Comparison of ENCODE assay signal across 12 mouse cellular contexts in the genomic region with DNA sequence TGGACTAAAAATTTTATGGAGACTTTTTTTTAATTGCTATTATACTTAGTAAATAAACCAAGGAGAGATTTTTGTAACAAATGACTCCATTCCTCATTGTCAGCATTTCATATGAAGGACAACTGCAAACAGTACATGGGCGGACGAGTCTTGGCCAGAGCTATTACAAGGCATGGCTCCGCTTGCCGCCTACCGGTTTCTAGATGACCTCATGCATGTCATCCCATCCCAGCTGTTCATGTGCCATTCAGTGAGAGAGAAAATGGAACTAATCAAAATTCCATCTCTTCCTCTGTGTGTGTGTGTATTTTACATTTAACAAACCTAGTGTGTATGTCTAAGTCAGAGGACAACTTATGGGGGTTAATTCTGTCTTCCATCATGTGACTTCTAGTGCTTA. TPM values are rescaled to one million over a fixed set of nuclear protein-coding genes. Genes with fewer than 3 reads are reported as not detected.
DNase-seq lines count a peak whose midpoint lies in the region; ATAC-seq and TF ChIP-seq lines count a peak whose summit lies in the region.
"Had no signal": no experiment of that assay in that cellular context is flagged by ENCODE, and none has a peak within 500 bp of the region (broad histone marks: within the 10 kb centered on the region; RNA-seq: fewer than 3 reads in every experiment).

No protein-coding gene starts in this region.

- WGBS in hindbrain, postnatal 0 days: 66% methylated on average over 5 of the region's 5 CpGs
- 77% methylated on average over 5 of the region's 5 CpGs for WGBS in hindbrain, embryonic 12.5 days
- 83% methylated on average over 5 of the region's 5 CpGs for WGBS in forebrain, embryonic 16.5 days

- no peak overlapping the region for H3K27ac ChIP-seq in hindbrain, postnatal 0 days
- H3K27ac ChIP-seq in hindbrain, embryonic 12.5 days: no peak overlapping the region
- no peak overlapping the region for H3K27ac ChIP-seq in forebrain, embryonic 16.5 days (ENCODE audit: low read length)
- H3K27ac ChIP-seq: hindbrain, embryonic 13.5 days; liver, embryonic 13.5 days had no signal

- H3K4me1 ChIP-seq in hindbrain, postnatal 0 days (ENCODE audit: insufficient read depth, low read length): 0 out of 2 replicates have a peak, but pooled peaks cover 4% of the 10 kb centered on the region
- H3K4me1 ChIP-seq in hindbrain, embryonic 12.5 days: peaks cover 3% of the 10 kb centered on the region; the same call in 1 of the 2 replicates
- H3K4me1 ChIP-seq in forebrain, embryonic 16.5 days (replicated peaks; ENCODE audit: control insufficient read depth, insufficient read depth, low read length): no peaks in the 10 kb centered on the region

- no peak for TF ChIP-seq POLR2A in brain, embryonic 14.5 days (IDR thresholded peaks at IDR 0.05; ENCODE audit: borderline replicate concordance, extremely low read depth, insufficient read depth, insufficient read length, poor library complexity, severe bottlenecking)

- ATAC-seq in hindbrain, postnatal 0 days: no peak
- no peak for ATAC-seq in hindbrain, embryonic 12.5 days (ENCODE audit: low FRiP score)
- ATAC-seq in erythroblast, adult 5-6 weeks (replicated peaks; ENCODE audit: low FRiP score, poor library complexity, severe bottlenecking): no peak
- no peak for ATAC-seq in forebrain, embryonic 16.5 days

- no peaks in the 10 kb centered on the region for H3K36me3 ChIP-seq in hindbrain, postnatal 0 days (ENCODE audit: insufficient read depth, low read length)
- H3K36me3 ChIP-seq in hindbrain, embryonic 12.5 days: no peaks in the 10 kb centered on the region
- no peaks in the 10 kb centered on the region for H3K36me3 ChIP-seq in forebrain, embryonic 16.5 days (ENCODE audit: control insufficient read depth, insufficient read depth)
- H3K36me3 ChIP-seq: hindbrain, embryonic 13.5 days had no signal

- H3K9ac ChIP-seq in hindbrain, postnatal 0 days (replicated peaks; ENCODE audit: low read length): no peak overlapping the region
- H3K9ac ChIP-seq in hindbrain, embryonic 12.5 days: no peak overlapping the region
- H3K9ac ChIP-seq in forebrain, embryonic 16.5 days (replicated peaks; ENCODE audit: low read depth, low read length): no peak overlapping the region
- H3K9ac ChIP-seq: hindbrain, embryonic 13.5 days; liver, embryonic 13.5 days had no signal

- H3K4me3 ChIP-seq in hindbrain, postnatal 0 days (ENCODE audit: low read length): no peak overlapping the region
- H3K4me3 ChIP-seq in hindbrain, embryonic 12.5 days: no peak overlapping the region
- H3K4me3 ChIP-seq in forebrain, embryonic 16.5 days (replicated peaks; ENCODE audit: low read length): no peak overlapping the region
- H3K4me3 ChIP-seq: hindbrain, embryonic 13.5 days; liver, embryonic 13.5 days had no signal

- no peaks in the 10 kb centered on the region for H3K27me3 ChIP-seq in hindbrain, postnatal 0 days (ENCODE audit: insufficient read depth, low read length)
- H3K27me3 ChIP-seq in hindbrain, embryonic 12.5 days: no peaks in the 10 kb centered on the region
- H3K27me3 ChIP-seq in forebrain, embryonic 16.5 days (replicated peaks; ENCODE audit: control insufficient read depth, insufficient read depth, low read length): no peaks in the 10 kb centered on the region
- H3K27me3 ChIP-seq: hindbrain, embryonic 13.5 days; liver, embryonic 13.5 days had no signal

- TF ChIP-seq CTCF in hindbrain, postnatal 0 days (IDR thresholded peaks at IDR 0.05; ENCODE audit: low read depth): no peak
- no peak for TF ChIP-seq CTCF in brain, embryonic 14.5 days (IDR thresholded peaks at IDR 0.05; ENCODE audit: borderline replicate concordance, extremely low read depth, insufficient read depth, insufficient read length)

- no peaks in the 10 kb centered on the region for H3K9me3 ChIP-seq in hindbrain, postnatal 0 days (ENCODE audit: low read length)
- no peaks in the 10 kb centered on the region for H3K9me3 ChIP-seq in hindbrain, embryonic 12.5 days (replicated peaks)
- no peaks in the 10 kb centered on the region for H3K9me3 ChIP-seq in forebrain, embryonic 16.5 days (ENCODE audit: control insufficient read depth, low read length)
- H3K9me3 ChIP-seq: hindbrain, embryonic 13.5 days; liver, embryonic 13.5 days had no signal

- H3K4me2 ChIP-seq in hindbrain, postnatal 0 days (ENCODE audit: low read depth, low read length): no peak overlapping the region
- no peak overlapping the region for H3K4me2 ChIP-seq in hindbrain, embryonic 12.5 days (replicated peaks)
- H3K4me2 ChIP-seq in forebrain, embryonic 16.5 days (ENCODE audit: low read length): no peak overlapping the region
- H3K4me2 ChIP-seq: hindbrain, embryonic 13.5 days; liver, embryonic 13.5 days had no signal

- DNase-seq in cerebellum, adult 9-10 months: peak; percentile 41
- no peak for DNase-seq in cerebellum, adult 8-10 months
- DNase-seq in hindbrain, postnatal 0 days (ENCODE audit: low spot score): peak; percentile 21
- DNase-seq in Muller cell, postnatal 12 days (ENCODE audit: inconsistent ontology term): peak; percentile 8
- peak; percentile 11 for DNase-seq in brain, embryonic 14.5 days (ENCODE audit: low read depth)
- DNase-seq: kidney, adult 18-20 months; liver, embryonic 13.5 days; thymus, postnatal 36 days had no signal

RNA-seq across cellular contexts. Expression of a gene that starts 51.9 kb away (rescaled TPM):
- 30.5 and 37.2 TPM in 2 replicates for total RNA-seq in hindbrain, postnatal 0 days (2014; rRNA removed)
- polyA plus RNA-seq in hindbrain, postnatal 0 days (2015; fragmentation: Nextera tagmentation; extraction: Ambion mirVana): 48.7 and 51.4 TPM in 2 replicates
- 62.3 and 64.8 TPM in 2 replicates for polyA plus RNA-seq in hindbrain, embryonic 12.5 days (2016; fragmentation: Nextera tagmentation; extraction: Ambion mirVana)
- polyA plus RNA-seq in brain, embryonic 14.5 days (2012; rRNA removed): 35.1 and 41.2 TPM in 2 replicates
- 29.0 and 45.0 TPM in 2 replicates for total RNA-seq in erythroblast, adult 5-6 weeks (2015; ENCODE audit: low replicate concordance)
- 20.1 and 26.5 TPM in 2 replicates for total RNA-seq in erythroblast, adult 5-6 weeks (2017; ENCODE audit: low replicate concordance)
- 64.0 and 68.3 TPM in 2 replicates for polyA plus RNA-seq in forebrain, embryonic 16.5 days (2015; fragmentation: Nextera tagmentation; extraction: Ambion mirVana)
